In genomic region chr9:76989946-76990345, GRCm38 (mm10) we compare ENCODE assay signal across 10 mouse cellular contexts. TPM values are rescaled to one million over a fixed set of nuclear protein-coding genes. Genes with fewer than 3 reads are reported as not detected.
DNase-seq lines count a peak whose midpoint lies in the region; ATAC-seq and TF ChIP-seq lines count a peak whose summit lies in the region.
"Had no signal": no experiment of that assay in that cellular context is flagged by ENCODE, and none has a peak within 500 bp of the region (broad histone marks: within the 10 kb centered on the region; RNA-seq: fewer than 3 reads in every experiment).

No protein-coding gene starts in this region.

- peak; percentile 52; the same call in 1 of the 2 replicates for TF ChIP-seq CTCF in embryonic fibroblast, embryonic 13.5 days (IDR thresholded peaks at IDR 0.05; ENCODE audit: borderline replicate concordance, insufficient read depth, low read length)

- no peak for TF ChIP-seq POLR2A in embryonic fibroblast, embryonic 13.5 days (IDR thresholded peaks at IDR 0.05; ENCODE audit: low read depth, low read length)

- no peak overlapping the region for H3K4me3 ChIP-seq in limb, embryonic 11.5 days (ENCODE audit: low read depth, low read length)
- no peak overlapping the region for H3K4me3 ChIP-seq in limb, embryonic 10.5 days
- no peak overlapping the region for H3K4me3 ChIP-seq in embryonic fibroblast, embryonic 13.5 days (ENCODE audit: insufficient read depth, low read length)
- H3K4me3 ChIP-seq: liver, embryonic 13.5 days had no signal

- 0 out of 2 replicates have a peak, but pooled peaks have one; percentile 17 for ATAC-seq in limb, embryonic 11.5 days (ENCODE audit: insufficient number of reproducible peaks, low FRiP score, low TSS enrichment, low read depth)
- no peak for ATAC-seq in CD4-positive, CD25-positive, alpha-beta regulatory T cell, adult 4 months

- no peak overlapping the region for H3K9ac ChIP-seq in limb, embryonic 11.5 days (ENCODE audit: low read length)
- H3K9ac ChIP-seq: liver, embryonic 13.5 days had no signal

- DNase-seq in heart, adult 8-10 months (ENCODE audit: low spot score): peak; percentile 3
- DNase-seq in heart, postnatal 25 days (ENCODE audit: low spot score): no peak
- no peak for DNase-seq in limb, embryonic 11.5 days (ENCODE audit: low spot score)
- DNase-seq in limb, embryonic 10.5 days (ENCODE audit: low spot score): no peak
- DNase-seq in ES-CJ7 (ENCODE audit: low read depth, low spot score): peak; percentile 4
- DNase-seq in thymus, postnatal 14 days: no peak
- DNase-seq: liver, embryonic 13.5 days had no signal

- H3K27me3 ChIP-seq in limb, embryonic 11.5 days (ENCODE audit: control insufficient read depth, insufficient read depth, low read length): no peaks in the 10 kb centered on the region
- H3K27me3 ChIP-seq in limb, embryonic 10.5 days (ENCODE audit: low read depth, poor library complexity, severe bottlenecking): no peaks in the 10 kb centered on the region
- H3K27me3 ChIP-seq: liver, embryonic 13.5 days had no signal

- intact Hi-C loops in heart, postnatal 25 days (cut with DNase I): loop anchor here (2.0 kb wide), 1 partner anchor 391 kb away; no protein-coding TSS in a partner anchor

- no peaks in the 10 kb centered on the region for H3K4me1 ChIP-seq in limb, embryonic 11.5 days (ENCODE audit: control insufficient read depth, insufficient read depth, low read length)
- H3K4me1 ChIP-seq in limb, embryonic 10.5 days: no peaks in the 10 kb centered on the region
- no peaks in the 10 kb centered on the region for H3K4me1 ChIP-seq in embryonic fibroblast, embryonic 13.5 days (ENCODE audit: control insufficient read depth, insufficient read depth, low read length)
- H3K4me1 ChIP-seq: liver, embryonic 13.5 days had no signal

- H3K27ac ChIP-seq in limb, embryonic 11.5 days (replicated peaks; ENCODE audit: low read depth, low read length): no peak overlapping the region
- no peak overlapping the region for H3K27ac ChIP-seq in limb, embryonic 10.5 days
- no peak overlapping the region for H3K27ac ChIP-seq in embryonic fibroblast, embryonic 13.5 days (ENCODE audit: insufficient read depth, low read length)
- H3K27ac ChIP-seq: liver, embryonic 13.5 days had no signal

- no peaks in the 10 kb centered on the region for H3K9me3 ChIP-seq in limb, embryonic 11.5 days (ENCODE audit: control insufficient read depth, low read length)
- H3K9me3 ChIP-seq in limb, embryonic 10.5 days (replicated peaks): no peaks in the 10 kb centered on the region
- H3K9me3 ChIP-seq: liver, embryonic 13.5 days had no signal

- no peak overlapping the region for H3K4me2 ChIP-seq in limb, embryonic 11.5 days (ENCODE audit: low read depth, severe bottlenecking)
- H3K4me2 ChIP-seq: liver, embryonic 13.5 days had no signal

- no peaks in the 10 kb centered on the region for H3K36me3 ChIP-seq in limb, embryonic 11.5 days (ENCODE audit: control insufficient read depth, insufficient read depth, low read length)
- H3K36me3 ChIP-seq in limb, embryonic 10.5 days: no peaks in the 10 kb centered on the region
- H3K36me3 ChIP-seq: liver, embryonic 13.5 days had no signal

RNA-seq across cellular contexts. Expression of gene Tinag, which starts 55.6 kb away (rescaled TPM):
- total RNA-seq in heart, adult 8-10 months (2022): not detected
- total RNA-seq in heart, postnatal 25 days (2021): not detected
- 0.13 TPM in 1 of 2 replicates, not detected in the other for polyA plus RNA-seq in limb, embryonic 11.5 days (2014; fragmentation: Nextera tagmentation; extraction: Ambion mirVana)
- polyA plus RNA-seq in limb, embryonic 10.5 days (2016; fragmentation: Nextera tagmentation; extraction: Ambion mirVana): not detected in 2 replicates
- 0.28 and 0.30 TPM in 2 replicates for polyA plus RNA-seq in embryonic fibroblast, embryonic 13.5 days (2011; ENCODE audit: insufficient read length, low read depth, missing spikeins)
- not detected for polyA plus RNA-seq in CD4-positive, CD25-positive, alpha-beta regulatory T cell, adult 4 months (2017; shearing (Covaris generic))
- total RNA-seq: MEL had no signal
- polyA plus RNA-seq: liver, embryonic 13.5 days had no signal

Comparison
In these comparisons a context has a peak if more than half of its experiments do, and no peak if none do; other contexts are left out.
1. DNase-seq: peak in heart, adult 8-10 months (single experiment) and ES-CJ7 (single experiment); none in heart, postnatal 25 days (single experiment), limb, embryonic 11.5 days (single experiment), limb, embryonic 10.5 days (single experiment) and thymus, postnatal 14 days (single experiment).